Mouse (Mus musculus) spleen, adult 2 months (tissue): ENCODE data around the gene Rps27. TPM values are rescaled to one million over a fixed set of nuclear protein-coding genes. Genes with fewer than 3 reads are reported as not detected.

Experiments used
- DNase-seq, 2 experiments: peaks; one replicate each; pipeline versions ENCODE4 v3.0.0 to v3.0.0-alpha.2; 2012 to 2021; ENCODE audit warnings: low spot score in 2 of 2, low read depth in 1 of 2
- H3K27ac ChIP-seq: fragments of 200-500 bp; 2 replicates; pipeline ENCODE4 v1.5.1; 2012; ENCODE audit warnings: low read length, inconsistent platforms; ENCODE audit not compliant: insufficient read depth
- H3K27me3 ChIP-seq: fragments of 200-500 bp; 2 replicates; pipeline ENCODE4 v1.6.1; 2012; ENCODE audit warnings: mild to moderate bottlenecking, moderate library complexity, low read length, inconsistent platforms; ENCODE audit not compliant: control insufficient read depth, insufficient read depth
- H3K36me3 ChIP-seq: fragments of 200-500 bp; 2 replicates; pipeline ENCODE4 v1.6.1; 2012; ENCODE audit warnings: mild to moderate bottlenecking, low read length, inconsistent platforms; ENCODE audit not compliant: control insufficient read depth, insufficient read depth
- H3K4me1 ChIP-seq: fragments of 200-500 bp; 2 replicates; pipeline ENCODE4 v1.6.1; 2011; ENCODE audit warnings: inconsistent platforms; ENCODE audit not compliant: control insufficient read depth, insufficient read depth, insufficient read length
- H3K4me3 ChIP-seq: fragments of 200-500 bp; 2 replicates; pipeline ENCODE4 v1.5.1; 2011; ENCODE audit warnings: mild to moderate bottlenecking, inconsistent platforms; ENCODE audit not compliant: insufficient read depth, insufficient read length; ENCODE audit errors: extremely low read depth
- CTCF ChIP-seq: fragments of 200-500 bp; IDR thresholded peaks from 2 replicates; pipeline ENCODE4 v1.5.1; 2011; ENCODE audit warnings: mild to moderate bottlenecking, inconsistent platforms; ENCODE audit not compliant: insufficient read depth, insufficient read length, insufficient replicate concordance; ENCODE audit errors: extremely low read depth
- POLR2A ChIP-seq: fragments of 200-500 bp; IDR thresholded peaks from 2 replicates; pipeline ENCODE4 v1.6.1; 2011; ENCODE audit warnings: low read depth, low read length, inconsistent platforms
- WGBS: fragments of 180-500 bp; shearing (Covaris S2); methylation state at CpG from one replicate; pipeline ENCODE4 v1.1.7; 2018; 5-methylcytosine and 5-hydroxymethylcytosine counted together
- polyA plus RNA-seq: library from polyadenylated mRNA; depleted of rRNA; stranded (reverse); fragments of >200 nt; gene quantifications from 2 replicates; pipeline ENCODE4 v1.2.3, GENCODE M21; 2012

Rps27 gene
- polyA plus RNA-seq, 1 experiment = 1,209 TPM

DNA sequence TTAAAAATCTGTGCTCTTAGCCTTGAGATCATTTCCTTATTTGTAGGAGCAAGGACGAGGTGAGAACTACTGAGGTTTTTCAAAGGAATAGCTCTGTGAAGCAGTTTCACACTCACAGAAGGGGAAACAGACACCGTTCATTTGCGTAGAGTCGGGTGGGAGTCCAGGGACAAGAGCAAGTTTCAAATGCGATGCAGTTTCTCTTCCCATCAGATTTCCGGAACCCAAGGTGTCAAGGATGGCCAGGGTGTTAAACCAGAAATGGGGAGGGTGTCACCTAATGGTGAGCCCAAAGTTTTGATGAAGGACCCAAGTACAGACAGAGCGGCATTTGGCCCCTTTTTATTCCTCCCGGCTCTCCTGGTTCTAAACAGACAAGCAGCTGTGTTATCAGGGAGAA is 17.6 kb upstream of the Rps27 start:
- Histone ChIP-seq H3K36me3 (peaks cover 17% of the 10 kb centered on the region), H3K27me3 (no peaks in the 10 kb centered on the region), H3K4me1 (peaks cover 4% of the 10 kb centered on the region; the same call in 1 of the 2 replicates), H3K27ac (peak overlapping the region; percentile 92), H3K4me3 (peak overlapping the region; percentile 88)
- 6% methylated on average over 8 of the region's 8 CpGs for WGBS
- no peak for DNase-seq
- no peak for TF ChIP-seq CTCF
- TF ChIP-seq POLR2A = no peak

GRCm38 (mm10) chr3:90224331-90224730 is 10.9 kb upstream of the Rps27 start:
- 83% methylated on average over 10 of the region's 10 CpGs for WGBS
- no peak for DNase-seq
- H3K4me1 ChIP-seq = peaks cover 3% of the 10 kb centered on the region

GRCm38 (mm10) chr3:90222941-90223340 is 9.5 kb upstream of the Rps27 start:
- WGBS = 56% methylated on average over 3 of the region's 3 CpGs
- Histone ChIP-seq H3K36me3 (no peaks in the 10 kb centered on the region), H3K4me1 (peaks cover 3% of the 10 kb centered on the region), H3K27me3 (peaks cover 3% of the 10 kb centered on the region; the same call in 1 of the 2 replicates), H3K27ac (no peak overlapping the region), H3K4me3 (no peak overlapping the region)
- DNase-seq = no peak
- TF ChIP-seq POLR2A (no peak), CTCF (no peak)

More at GRCm38 (mm10) chr3:90224331-90224730, 10.9 kb upstream of the Rps27 start:
- H3K36me3 ChIP-seq = no peaks in the 10 kb centered on the region
- TF ChIP-seq POLR2A (no peak), CTCF (no peak)
- no peak overlapping the region for H3K27ac ChIP-seq
- H3K27me3 ChIP-seq = peaks cover 3% of the 10 kb centered on the region; the same call in 1 of the 2 replicates
- H3K4me3 ChIP-seq = no peak overlapping the region

GRCm38 (mm10) chr3:90222455-90222854 is 9.0 kb upstream of the Rps27 start:
- H3K4me3 ChIP-seq = no peak overlapping the region
- TF ChIP-seq POLR2A (no peak), CTCF (no peak)
- WGBS = 85% methylated on average over 4 of the region's 4 CpGs

GRCm38 (mm10) chr3:90221123-90221522 is 7.7 kb upstream of the Rps27 start:
- no peak overlapping the region for H3K4me3 ChIP-seq
- H3K36me3 ChIP-seq = no peaks in the 10 kb centered on the region
- peaks cover 3% of the 10 kb centered on the region; the same call in 1 of the 2 replicates for H3K27me3 ChIP-seq
- WGBS = 42% methylated on average over 5 of the region's 5 CpGs
- H3K4me1 ChIP-seq = peaks cover 3% of the 10 kb centered on the region
- H3K27ac ChIP-seq = no peak overlapping the region
- TF ChIP-seq CTCF = no peak
- no peak for TF ChIP-seq POLR2A
- DNase-seq = no peak

More at GRCm38 (mm10) chr3:90222455-90222854, 9.0 kb upstream of the Rps27 start:
- no peak for DNase-seq
- Histone ChIP-seq H3K27me3 (peaks cover 3% of the 10 kb centered on the region; the same call in 1 of the 2 replicates), H3K27ac (no peak overlapping the region), H3K36me3 (no peaks in the 10 kb centered on the region), H3K4me1 (peaks cover 3% of the 10 kb centered on the region)

DNA sequence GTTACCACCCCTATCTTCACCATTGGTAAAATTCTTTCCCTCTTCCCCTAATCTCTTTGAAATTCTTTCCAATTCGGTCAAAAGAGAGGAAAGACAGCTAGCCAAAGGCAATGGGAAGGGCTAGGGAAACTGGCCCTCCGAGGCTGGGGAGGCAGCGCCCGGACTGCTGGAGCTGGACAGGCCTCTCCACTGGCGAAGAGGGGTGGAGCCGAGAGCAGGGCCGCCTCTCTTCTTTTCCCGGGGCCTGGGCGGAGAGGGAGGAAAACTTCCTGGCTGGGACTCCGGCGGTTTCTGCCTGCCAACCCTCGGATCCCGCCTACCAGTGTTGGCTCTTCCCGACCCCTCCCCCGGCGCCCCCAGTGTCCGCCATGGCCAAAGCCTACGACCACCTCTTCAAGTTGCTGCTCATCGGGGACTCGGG is 7.1 kb upstream of the Rps27 start:
- Histone ChIP-seq H3K27ac (peak overlapping the region; percentile 8; the same call in 1 of the 2 replicates), H3K4me1 (peaks cover 3% of the 10 kb centered on the region), H3K4me3 (peak overlapping the region; percentile 45), H3K36me3 (no peaks in the 10 kb centered on the region), H3K27me3 (peaks cover 3% of the 10 kb centered on the region; the same call in 1 of the 2 replicates)
- peak in 1 of 2 experiments; percentile 17 for DNase-seq
- 6% methylated on average over 18 of the region's 20 CpGs for WGBS
- TF ChIP-seq CTCF = no peak
- TF ChIP-seq POLR2A = no peak

- DNase-seq = peak; percentile 25 to 48
- peaks cover 3% of the 10 kb centered on the region for H3K4me1 ChIP-seq
- no peak overlapping the region for H3K4me3 ChIP-seq
- peak; percentile 15; the same call in 1 of the 2 replicates for TF ChIP-seq CTCF
- TF ChIP-seq POLR2A = no peak
- no peak overlapping the region for H3K27ac ChIP-seq
- H3K27me3 ChIP-seq = peaks cover 3% of the 10 kb centered on the region; the same call in 1 of the 2 replicates
- H3K36me3 ChIP-seq = no peaks in the 10 kb centered on the region
- WGBS = 13% methylated on average over 6 of the region's 6 CpGs
Measured at GRCm38 (mm10) chr3:90220088-90220487, 6.6 kb upstream of the Rps27 start.
